Mouse (Mus musculus) embryonic facial prominence, embryonic 10.5 days (tissue): Measurements from ENCODE around the gene Fgd4. TPM values are rescaled to one million over a fixed set of nuclear protein-coding genes. Genes with fewer than 3 reads are reported as not detected.

Experiments
- DNase-seq: peaks from one replicate; pipeline ENCODE4 v3.0.0-alpha.2; 2017; ENCODE audit warnings: low spot score
- H3K27ac ChIP-seq: fragments of 300-500 bp; sonication (generic); replicated peaks from 2 replicates; pipeline ENCODE4 v1.5.1; 2016; ENCODE audit warnings: mild to moderate bottlenecking
- H3K27me3 ChIP-seq: fragments of 300-500 bp; sonication (generic); replicated peaks from 2 replicates; pipeline ENCODE4 v1.6.1; 2016; ENCODE audit warnings: low read depth, mild to moderate bottlenecking; ENCODE audit not compliant: poor library complexity, severe bottlenecking
- H3K36me3 ChIP-seq: fragments of 300-500 bp; sonication (generic); replicated peaks from 2 replicates; pipeline ENCODE4 v1.6.1; 2016; ENCODE audit warnings: mild to moderate bottlenecking, moderate library complexity
- H3K4me1 ChIP-seq: fragments of 300-500 bp; sonication (generic); 2 replicates; pipeline ENCODE4 v1.6.1; 2016
- H3K4me3 ChIP-seq: fragments of 300-500 bp; sonication (generic); 2 replicates; pipeline ENCODE4 v1.5.1; 2016; ENCODE audit warnings: mild to moderate bottlenecking, moderate library complexity
- H3K9me3 ChIP-seq: fragments of 300-500 bp; sonication (generic); 2 replicates; pipeline ENCODE4 v1.6.1; 2016; ENCODE audit warnings: mild to moderate bottlenecking
- WGBS: fragments of 180-500 bp; shearing (Covaris S2); methylation state at CpG from one replicate; pipeline ENCODE4 v1.1.7; 2016; 5-methylcytosine and 5-hydroxymethylcytosine counted together
- polyA plus RNA-seq: library from polyadenylated mRNA; unstranded; fragments of >200 nt; fragmentation: Nextera tagmentation; extraction: Ambion mirVana; gene quantifications from 2 replicates; pipeline ENCODE4 v1.2.1, GENCODE M21; 2016

The Fgd4 gene
- 10.3 and 12.8 TPM in 2 replicates for polyA plus RNA-seq

DNA sequence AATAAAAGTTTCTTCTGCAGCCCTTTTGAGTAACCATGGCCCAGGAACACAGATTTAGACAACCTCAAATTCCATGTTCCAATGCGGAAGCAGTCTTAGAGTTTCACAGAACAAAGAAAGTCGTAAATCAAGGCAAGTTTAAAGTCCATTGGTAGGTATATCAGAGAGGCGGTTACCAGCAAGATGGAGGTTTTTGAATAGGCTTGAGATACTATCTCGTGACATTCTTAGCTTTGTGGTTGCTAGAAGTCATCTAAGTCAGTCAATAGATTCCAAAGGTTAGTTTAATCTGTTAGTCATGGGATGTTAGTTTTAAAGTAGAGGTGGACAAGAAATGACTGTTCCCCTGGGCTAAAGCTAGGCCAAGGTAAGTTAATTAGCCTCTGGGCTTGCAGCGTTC is at the start of gene Fgd4:
Gene Fgd4 (minus strand): TSS at position 89 of the 400 bp plus-strand sequence.
- Histone ChIP-seq H3K27ac (peak within 1 kb of the TSS; percentile 80), H3K36me3 (no peaks in the 10 kb centered on the region), H3K9me3 (no peaks in the 10 kb centered on the region), H3K4me3 (peak within 1 kb of the TSS; percentile 70), H3K4me1 (peaks cover 10% of the 10 kb centered on the region; the same call in 1 of the 2 replicates), H3K27me3 (peaks cover 17% of the 10 kb centered on the region)
- 46% methylated on average over 5 of the region's 5 CpGs for WGBS
- no peak for DNase-seq

DNA sequence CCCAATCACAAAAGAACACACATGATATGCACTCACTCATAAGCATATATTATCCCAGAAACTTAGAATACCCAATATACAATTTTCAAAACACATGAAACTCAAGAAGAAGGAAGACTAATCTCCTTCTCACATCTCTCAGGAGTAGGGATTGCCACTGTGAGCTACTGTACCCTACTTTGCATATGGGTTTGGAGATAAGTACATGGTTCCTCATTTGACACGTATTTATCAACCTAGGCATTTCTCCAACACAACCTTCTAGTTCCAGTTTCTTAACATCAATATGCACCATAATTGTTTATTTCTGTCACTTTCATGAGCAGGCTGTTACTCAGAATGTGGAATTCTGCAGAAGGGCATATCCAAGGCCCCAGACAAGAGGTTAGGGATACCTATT is 44.8 kb upstream of the Fgd4 start:
- 78% methylated on average over 1 of the region's 1 CpGs for WGBS
- H3K36me3 ChIP-seq, result no peaks in the 10 kb centered on the region
- no peak overlapping the region for H3K27ac ChIP-seq
- no peak for DNase-seq
- no peaks in the 10 kb centered on the region for H3K9me3 ChIP-seq
- no peaks in the 10 kb centered on the region for H3K27me3 ChIP-seq
- H3K4me1 ChIP-seq, result no peaks in the 10 kb centered on the region
- no peak overlapping the region for H3K4me3 ChIP-seq

DNA sequence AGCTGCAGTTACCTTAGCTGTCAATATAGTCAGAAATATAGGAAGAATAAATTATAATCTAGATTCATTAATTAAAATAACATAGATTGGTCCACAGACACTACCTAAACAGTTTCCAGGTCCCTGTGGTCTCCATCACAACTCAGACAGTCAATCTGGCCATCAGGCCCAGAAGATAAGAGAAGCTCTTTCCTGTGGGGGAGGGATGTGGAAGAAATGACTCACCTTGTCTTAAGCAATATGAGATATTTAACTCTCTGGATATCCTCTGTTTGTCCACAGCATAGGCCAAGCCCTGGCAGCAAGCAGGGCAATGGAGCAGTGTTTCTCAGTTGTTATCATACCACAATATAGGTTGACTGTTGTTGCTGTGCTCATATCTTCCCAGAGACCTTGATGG is 33.4 kb upstream of the Fgd4 start:
- H3K4me1 ChIP-seq, result no peaks in the 10 kb centered on the region
- H3K27me3 ChIP-seq, result no peaks in the 10 kb centered on the region
- H3K4me3 ChIP-seq, result no peak overlapping the region
- no peak overlapping the region for H3K27ac ChIP-seq
- no peaks in the 10 kb centered on the region for H3K36me3 ChIP-seq
- no peak for DNase-seq
- H3K9me3 ChIP-seq, result peaks cover 19% of the 10 kb centered on the region; the same call in 1 of the 2 replicates

DNA sequence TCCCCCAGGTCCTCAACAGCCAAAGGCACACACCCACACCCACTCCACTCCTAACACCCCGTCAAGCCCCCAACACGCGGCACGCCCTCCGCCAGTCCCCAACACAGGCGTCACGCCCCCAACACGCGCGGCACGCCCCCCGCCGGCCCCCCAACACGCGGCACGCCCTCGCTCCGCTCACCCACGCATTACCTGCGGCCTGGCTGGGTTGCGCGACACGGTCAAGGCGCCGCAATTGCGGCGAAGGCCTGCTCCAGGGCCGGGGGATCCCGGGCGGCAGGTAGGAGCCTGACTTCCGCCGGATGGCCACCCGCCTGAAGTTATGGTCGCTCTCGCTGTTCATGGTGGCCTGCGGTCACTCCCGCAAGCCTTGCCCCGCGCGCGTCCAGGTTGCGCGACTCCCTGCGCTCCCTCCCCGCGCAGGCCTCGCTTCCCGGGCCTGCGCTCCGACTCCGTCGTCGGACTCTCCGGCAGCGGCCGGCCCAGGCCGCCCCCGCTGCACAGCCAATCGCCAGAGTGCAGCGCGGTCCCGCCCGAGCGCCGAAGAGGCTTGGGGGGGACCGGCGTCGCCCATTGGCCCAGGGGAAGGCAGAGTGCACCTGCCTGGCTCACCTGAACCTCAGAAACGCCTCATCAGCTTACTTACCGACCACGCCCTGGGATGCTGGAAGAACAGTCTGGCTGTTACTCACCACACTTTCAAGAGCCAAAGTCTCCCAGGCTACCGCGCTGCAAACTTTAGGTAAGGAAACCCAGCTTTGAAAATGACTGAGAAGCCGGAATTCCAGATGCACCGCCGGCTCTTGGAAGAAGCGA is 555 bp downstream of the Fgd4 start:
- Histone ChIP-seq H3K4me3 (peak overlapping the region; percentile 70), H3K4me1 (peaks cover 10% of the 10 kb centered on the region; the same call in 1 of the 2 replicates), H3K27ac (peak overlapping the region; percentile 80), H3K36me3 (no peaks in the 10 kb centered on the region), H3K9me3 (no peaks in the 10 kb centered on the region), H3K27me3 (peaks cover 17% of the 10 kb centered on the region)
- DNase-seq, result peak; percentile 79
- under 1% methylated on average over 77 of the region's 77 CpGs for WGBS

DNA sequence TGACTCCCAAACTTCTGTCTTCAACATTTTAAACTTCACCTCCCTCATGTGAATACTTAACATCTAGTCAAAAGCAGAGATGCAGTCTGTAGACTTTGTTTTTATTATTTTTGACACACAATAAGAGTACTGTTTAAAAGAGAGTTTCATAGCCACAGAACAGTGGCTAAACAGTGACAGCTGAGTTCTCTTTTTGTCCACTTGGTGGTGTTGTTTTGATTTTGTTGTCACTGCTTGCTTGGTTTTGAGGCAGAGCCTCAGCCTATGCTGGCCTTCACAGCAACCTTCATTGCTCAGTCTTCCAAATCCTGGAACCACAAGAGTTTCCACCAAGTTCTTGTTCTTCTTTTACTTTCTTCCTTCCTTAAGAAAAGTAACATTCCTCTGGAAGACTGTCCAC is 3.8 kb downstream of the Fgd4 start:
- H3K9me3 ChIP-seq, result no peaks in the 10 kb centered on the region
- no peak overlapping the region for H3K4me3 ChIP-seq
- peaks cover 17% of the 10 kb centered on the region for H3K27me3 ChIP-seq
- H3K27ac ChIP-seq, result no peak overlapping the region
- no peak for DNase-seq
- no peaks in the 10 kb centered on the region for H3K36me3 ChIP-seq
- peaks cover 10% of the 10 kb centered on the region; the same call in 1 of the 2 replicates for H3K4me1 ChIP-seq

DNA sequence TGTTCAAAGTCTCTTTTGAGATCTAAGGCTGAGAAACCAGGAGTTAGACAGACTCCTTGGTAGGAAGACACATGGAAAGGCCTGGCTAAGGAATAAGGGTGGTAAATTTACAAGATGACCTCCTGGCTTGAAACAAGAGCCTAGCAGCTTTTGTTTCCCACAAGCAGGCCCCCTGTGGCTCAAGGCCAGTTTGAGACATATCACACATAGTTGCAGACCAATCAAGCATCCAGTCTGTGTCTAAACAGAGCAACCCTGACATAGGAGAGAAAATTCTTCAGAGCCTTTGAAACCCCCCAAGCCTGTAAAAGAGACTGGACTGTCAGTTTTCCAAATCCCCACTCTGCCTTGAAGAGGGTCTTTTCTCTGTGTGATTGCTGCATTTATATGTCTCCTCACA is 7.7 kb downstream of the Fgd4 start:
- no peaks in the 10 kb centered on the region for H3K36me3 ChIP-seq

DNA sequence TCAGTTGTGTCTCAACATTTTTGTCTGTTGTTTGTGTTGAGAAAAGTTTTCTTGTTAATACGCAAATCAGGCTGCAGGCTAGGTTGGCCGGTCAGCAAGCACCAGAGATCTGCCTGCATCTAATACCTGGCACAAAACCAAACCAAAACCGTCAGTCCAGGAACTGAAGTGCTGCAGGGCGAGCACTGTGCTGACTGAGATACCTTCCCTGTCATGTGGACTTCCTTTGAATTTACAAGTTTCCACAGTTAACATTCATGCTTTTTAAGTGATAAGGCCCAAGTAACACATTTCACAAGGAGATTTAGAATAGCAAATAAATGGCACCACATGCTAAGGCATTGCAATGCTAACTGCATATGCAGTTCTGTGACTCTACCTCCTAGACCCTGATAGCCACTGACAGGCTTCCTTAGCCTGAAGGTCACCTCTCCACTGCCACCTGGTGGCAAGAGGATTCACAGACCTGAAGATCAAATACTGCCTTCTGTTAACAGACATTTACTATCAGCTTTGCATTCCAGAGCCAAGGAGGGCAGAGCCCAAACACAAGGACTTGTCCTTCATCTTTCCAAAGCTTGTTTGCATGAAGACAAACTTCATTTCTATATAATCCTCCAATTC is 15.8 kb downstream of the Fgd4 start:
- no peaks in the 10 kb centered on the region for H3K27me3 ChIP-seq
- peak; percentile 79 for DNase-seq
- WGBS, result 77% methylated on average over 4 of the region's 4 CpGs
- H3K27ac ChIP-seq, result no peak overlapping the region
- no peaks in the 10 kb centered on the region for H3K36me3 ChIP-seq
- H3K9me3 ChIP-seq, result no peaks in the 10 kb centered on the region
- H3K4me3 ChIP-seq, result no peak overlapping the region
- no peaks in the 10 kb centered on the region for H3K4me1 ChIP-seq

More for the DNA sequence above, 7.7 kb downstream of the Fgd4 start:
- Histone ChIP-seq H3K4me1 (no peaks in the 10 kb centered on the region), H3K9me3 (no peaks in the 10 kb centered on the region), H3K27me3 (no peaks in the 10 kb centered on the region), H3K27ac (no peak overlapping the region), H3K4me3 (no peak overlapping the region)
- no peak for DNase-seq

DNA sequence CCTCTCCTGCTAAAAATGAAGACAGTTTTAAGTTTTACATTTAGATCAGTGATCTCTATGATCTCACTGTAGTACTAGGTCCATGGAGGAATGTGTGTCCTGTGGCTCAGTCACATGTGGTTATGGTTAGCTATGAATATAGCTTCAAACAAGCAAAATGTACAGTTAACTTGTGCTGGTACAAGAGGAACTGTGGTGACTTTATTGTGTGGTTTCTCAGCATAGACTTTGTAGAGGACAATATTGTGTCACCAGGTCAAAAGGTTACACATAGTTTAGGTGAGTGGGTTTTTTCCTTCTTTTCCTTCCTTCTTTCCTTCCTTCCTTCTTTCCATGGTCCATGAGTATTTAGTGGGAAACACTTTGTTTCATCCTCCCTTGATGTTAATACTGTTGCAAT is 23.8 kb downstream of the Fgd4 start:
- Histone ChIP-seq H3K4me3 (no peak overlapping the region), H3K4me1 (no peaks in the 10 kb centered on the region)
- no peak for DNase-seq

DNA sequence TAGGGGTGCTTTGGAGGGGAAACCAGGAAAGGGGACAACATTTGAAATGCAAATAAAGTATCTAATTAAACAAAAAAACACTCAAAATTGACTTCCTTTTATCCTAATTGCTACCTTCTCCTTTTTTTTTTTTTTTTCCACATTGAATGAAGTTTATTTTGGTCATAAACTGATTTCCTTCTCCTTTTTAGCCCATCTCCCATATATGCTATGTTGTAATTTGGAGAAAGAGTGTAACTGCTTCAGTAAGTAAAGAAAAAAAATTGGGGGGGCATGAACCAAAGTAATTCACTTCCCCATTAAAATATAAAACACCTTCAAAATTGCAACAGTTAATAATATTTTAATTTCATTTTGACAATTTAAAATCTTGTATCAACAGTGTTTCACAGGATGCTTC is 25.8 kb downstream of the Fgd4 start:
- Histone ChIP-seq H3K27me3 (no peaks in the 10 kb centered on the region), H3K36me3 (no peaks in the 10 kb centered on the region), H3K4me3 (no peak overlapping the region), H3K9me3 (no peaks in the 10 kb centered on the region), H3K27ac (no peak overlapping the region), H3K4me1 (no peaks in the 10 kb centered on the region)
- DNase-seq, result no peak

More for the DNA sequence above, 23.8 kb downstream of the Fgd4 start:
- no peaks in the 10 kb centered on the region for H3K27me3 ChIP-seq
- no peak overlapping the region for H3K27ac ChIP-seq
- no peaks in the 10 kb centered on the region for H3K36me3 ChIP-seq
- no peaks in the 10 kb centered on the region for H3K9me3 ChIP-seq

DNA sequence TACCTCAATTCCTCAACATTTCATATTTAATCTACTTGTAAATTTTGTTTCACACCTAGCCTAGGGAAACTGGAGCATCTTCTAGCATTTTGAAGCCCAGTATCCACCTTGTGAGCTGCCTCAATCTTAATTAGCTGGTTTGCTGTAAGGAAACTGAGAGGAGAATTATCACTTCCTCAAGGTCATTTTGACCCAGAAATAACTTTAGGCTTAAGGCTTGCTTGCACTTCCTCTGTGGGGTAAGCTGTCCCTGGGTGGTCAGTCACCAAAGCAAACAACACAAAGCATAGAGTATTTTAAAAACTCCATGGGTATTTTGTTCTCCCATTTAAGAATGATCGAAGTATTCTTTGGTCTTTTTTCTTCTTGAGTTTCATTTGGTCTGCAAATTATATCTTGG is 27.2 kb downstream of the Fgd4 start:
- Histone ChIP-seq H3K9me3 (no peaks in the 10 kb centered on the region), H3K27me3 (no peaks in the 10 kb centered on the region), H3K36me3 (no peaks in the 10 kb centered on the region), H3K27ac (no peak overlapping the region), H3K4me1 (no peaks in the 10 kb centered on the region), H3K4me3 (no peak overlapping the region)
- WGBS, result 86% methylated on average over 1 of the region's 1 CpGs
- DNase-seq, result no peak

DNA sequence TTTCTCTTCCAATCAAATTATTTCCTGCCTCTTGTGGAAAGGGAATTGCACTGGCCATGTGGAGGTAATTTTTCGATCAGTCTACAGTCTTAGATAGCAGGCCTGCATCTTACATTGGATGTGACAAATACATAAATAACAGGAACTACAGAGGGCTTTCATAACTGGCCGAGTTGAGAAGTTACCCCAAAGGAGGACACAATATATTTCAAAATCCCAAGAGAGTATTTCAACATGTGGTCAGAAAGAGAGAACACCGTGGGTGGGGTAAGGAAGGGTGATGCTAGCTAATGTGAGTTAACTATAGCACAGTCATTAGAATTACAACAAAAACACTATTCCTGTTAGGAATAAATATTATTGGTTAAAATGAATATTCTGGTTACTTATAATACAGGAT is 29.0 kb downstream of the Fgd4 start:
- Histone ChIP-seq H3K27ac (no peak overlapping the region), H3K36me3 (no peaks in the 10 kb centered on the region), H3K4me3 (no peak overlapping the region), H3K27me3 (no peaks in the 10 kb centered on the region), H3K4me1 (no peaks in the 10 kb centered on the region), H3K9me3 (no peaks in the 10 kb centered on the region)
- WGBS, result 78% methylated on average over 3 of the region's 3 CpGs
- no peak for DNase-seq

DNA sequence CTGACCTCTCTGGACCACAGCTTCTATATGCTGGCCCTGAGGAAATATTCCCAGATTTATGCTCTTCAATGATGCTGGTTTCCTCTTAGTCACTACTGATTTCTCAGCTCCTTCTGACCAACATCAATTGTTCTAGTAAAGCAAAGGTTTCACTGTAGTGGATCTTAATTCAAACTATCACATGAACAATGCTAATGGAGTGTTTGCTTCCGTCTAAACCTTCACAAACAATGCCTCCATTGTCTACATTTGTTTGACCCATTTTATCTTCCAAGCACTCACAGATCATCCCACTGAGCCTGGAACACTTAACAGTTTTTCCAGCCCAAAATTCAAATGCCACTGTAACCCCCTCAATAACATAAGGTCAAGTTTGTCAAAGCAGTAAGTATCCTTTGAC is 33.6 kb downstream of the Fgd4 start:
- H3K27me3 ChIP-seq, result no peaks in the 10 kb centered on the region
- DNase-seq, result no peak
- H3K4me1 ChIP-seq, result no peaks in the 10 kb centered on the region
- no peaks in the 10 kb centered on the region for H3K36me3 ChIP-seq
- H3K9me3 ChIP-seq, result no peaks in the 10 kb centered on the region
- H3K27ac ChIP-seq, result no peak overlapping the region
- no peak overlapping the region for H3K4me3 ChIP-seq
- WGBS, result 38% methylated on average over 1 of the region's 1 CpGs

DNA sequence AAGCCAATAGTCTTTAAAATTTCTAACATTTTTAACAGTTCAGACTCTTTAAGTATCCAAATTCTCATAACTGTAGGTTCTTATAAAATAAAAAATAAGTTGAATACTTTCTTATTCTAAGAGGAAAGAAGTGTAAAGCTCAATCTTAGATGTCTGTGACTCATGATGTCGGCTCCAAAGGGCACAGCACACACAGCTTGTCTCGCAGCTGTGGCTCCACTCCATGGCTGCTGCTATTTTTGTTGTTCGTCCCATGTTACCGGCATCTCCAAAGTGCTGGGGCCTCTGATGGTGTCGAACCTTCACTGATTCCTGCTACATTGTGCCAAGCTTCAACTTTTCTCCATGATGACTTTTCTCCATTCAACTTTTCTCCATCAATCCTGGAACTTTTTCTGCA is 34.1 kb downstream of the Fgd4 start:
- H3K4me3 ChIP-seq, result no peak overlapping the region
- WGBS, result 89% methylated on average over 5 of the region's 5 CpGs
- H3K4me1 ChIP-seq, result no peaks in the 10 kb centered on the region
- H3K9me3 ChIP-seq, result no peaks in the 10 kb centered on the region
- no peaks in the 10 kb centered on the region for H3K27me3 ChIP-seq
- H3K27ac ChIP-seq, result no peak overlapping the region
- no peak for DNase-seq
- no peaks in the 10 kb centered on the region for H3K36me3 ChIP-seq
